Mouse (Mus musculus) liver, adult 2 months (tissue): Measurements from ENCODE around the gene Rap1gap2. TPM values are rescaled to one million over a fixed set of nuclear protein-coding genes. Genes with fewer than 3 reads are reported as not detected.

Experiments used
- DNase-seq: peaks from one replicate; pipeline ENCODE4 v3.0.0-alpha.2; 2011; ENCODE audit warnings: low read depth, low spot score; ENCODE audit errors: extremely low read depth
- H3K27ac ChIP-seq: fragments of 200-500 bp; replicated peaks from 2 replicates; pipeline ENCODE4 v1.5.1; 2012; ENCODE audit warnings: low read depth, mild to moderate bottlenecking, control low read depth, inconsistent platforms, low read length; ENCODE audit not compliant: insufficient read depth
- H3K27me3 ChIP-seq: fragments of 200-500 bp; 2 replicates; pipeline ENCODE4 v1.6.1; 2012; ENCODE audit warnings: mild to moderate bottlenecking, moderate library complexity, low read length, inconsistent platforms; ENCODE audit not compliant: control insufficient read depth, insufficient read depth
- H3K36me3 ChIP-seq: fragments of 200-500 bp; 2 replicates; pipeline ENCODE4 v1.6.1; 2012; ENCODE audit warnings: low read length, inconsistent platforms; ENCODE audit not compliant: control insufficient read depth, insufficient read depth
- H3K4me1 ChIP-seq: fragments of 200-500 bp; 2 replicates; pipeline ENCODE4 v1.6.1; 2011; ENCODE audit warnings: low read length; ENCODE audit not compliant: control insufficient read depth, insufficient read depth
- H3K4me3 ChIP-seq: fragments of 200-500 bp; 2 replicates; pipeline ENCODE4 v1.5.1; 2011; ENCODE audit warnings: low read depth, mild to moderate bottlenecking, control low read depth, low read length, moderate library complexity; ENCODE audit not compliant: insufficient read depth
- H3K79me2 ChIP-seq: fragments of 200-500 bp; 2 replicates; pipeline ENCODE4 v1.6.1; 2012; ENCODE audit warnings: inconsistent platforms, mild to moderate bottlenecking, low read length, moderate library complexity; ENCODE audit not compliant: control insufficient read depth, insufficient read depth
- H3K9ac ChIP-seq: fragments of 200-500 bp; 2 replicates; pipeline ENCODE4 v1.6.1; 2012; ENCODE audit warnings: low read depth, mild to moderate bottlenecking, control low read depth, inconsistent platforms, low read length
- CTCF ChIP-seq: fragments of 200-500 bp; IDR thresholded peaks from 2 replicates; pipeline ENCODE4 v1.5.1; 2011; ENCODE audit warnings: low read depth, low read length, control low read depth
- POLR2A ChIP-seq: fragments of 200-500 bp; IDR thresholded peaks from 2 replicates; pipeline ENCODE4 v1.6.1; 2011; ENCODE audit warnings: low read length, control low read depth; ENCODE audit not compliant: insufficient read depth; ENCODE audit errors: extremely low read depth
- WGBS: fragments of 180-500 bp; shearing (Covaris S2); methylation state at CpG from one replicate; pipeline ENCODE4 v1.1.7; 2018; 5-methylcytosine and 5-hydroxymethylcytosine counted together
- polyA plus RNA-seq: library from polyadenylated mRNA; depleted of rRNA; stranded (reverse); fragments of >200 nt; gene quantifications from 2 replicates; pipeline ENCODE4 v1.2.3, GENCODE M21; 2012
- total RNA-seq: library from RNA; depleted of rRNA; stranded (reverse); fragments of >200 nt; gene quantifications from 2 replicates; pipeline ENCODE4 v1.2.3, GENCODE M21; 2014

The Rap1gap2 gene
- total and polyA plus RNA-seq, 2 experiments = 0.46 to 0.48 TPM

- Histone ChIP-seq H3K4me3 (no peak overlapping the region), H3K9ac (no peak overlapping the region), H3K36me3 (no peaks in the 10 kb centered on the region), H3K79me2 (no peaks in the 10 kb centered on the region), H3K27ac (no peak overlapping the region), H3K4me1 (no peaks in the 10 kb centered on the region), H3K27me3 (no peaks in the 10 kb centered on the region)
- no peak for DNase-seq
- WGBS = 79% methylated on average over 9 of the region's 9 CpGs
- TF ChIP-seq CTCF (no peak), POLR2A (no peak)
Observed at GRCm38 (mm10) chr11:74555716-74556374, 54.9 kb downstream of the Rap1gap2 start.

- Histone ChIP-seq H3K36me3 (no peaks in the 10 kb centered on the region), H3K27me3 (no peaks in the 10 kb centered on the region), H3K79me2 (no peaks in the 10 kb centered on the region), H3K27ac (no peak overlapping the region), H3K4me1 (no peaks in the 10 kb centered on the region), H3K4me3 (no peak overlapping the region), H3K9ac (no peak overlapping the region)
- no peak for DNase-seq
- no peak for TF ChIP-seq POLR2A
- TF ChIP-seq CTCF = no peak
- WGBS = 69% methylated on average over 15 of the region's 15 CpGs
Observed at GRCm38 (mm10) chr11:74554683-74555341, 55.9 kb downstream of the Rap1gap2 start.

- Histone ChIP-seq H3K4me3 (no peak overlapping the region), H3K27ac (no peak overlapping the region), H3K27me3 (no peaks in the 10 kb centered on the region), H3K4me1 (no peaks in the 10 kb centered on the region; the same call in 1 of the 2 replicates), H3K9ac (no peak overlapping the region), H3K79me2 (no peaks in the 10 kb centered on the region), H3K36me3 (no peaks in the 10 kb centered on the region)
- TF ChIP-seq CTCF = no peak
- TF ChIP-seq POLR2A = no peak
- WGBS = 63% methylated on average over 6 of the region's 6 CpGs
- DNase-seq = no peak
Observed at GRCm38 (mm10) chr11:74551568-74551967, 59.1 kb downstream of the Rap1gap2 start.

GRCm38 (mm10) chr11:74550615-74551102 lies 60.1 kb downstream of the Rap1gap2 start:
- Histone ChIP-seq H3K4me1 (no peaks in the 10 kb centered on the region; the same call in 1 of the 2 replicates), H3K9ac (no peak overlapping the region), H3K79me2 (no peaks in the 10 kb centered on the region), H3K36me3 (no peaks in the 10 kb centered on the region), H3K4me3 (no peak overlapping the region), H3K27me3 (no peaks in the 10 kb centered on the region), H3K27ac (no peak overlapping the region)
- peak; percentile 45 for DNase-seq
- TF ChIP-seq POLR2A (no peak), CTCF (no peak)
- WGBS = 47% methylated on average over 5 of the region's 5 CpGs

- no peak for TF ChIP-seq POLR2A
- no peak for TF ChIP-seq CTCF
- H3K9ac ChIP-seq = no peak overlapping the region
- no peaks in the 10 kb centered on the region for H3K27me3 ChIP-seq
- DNase-seq = no peak
- no peaks in the 10 kb centered on the region for H3K79me2 ChIP-seq
- H3K27ac ChIP-seq = no peak overlapping the region
- H3K4me1 ChIP-seq = no peaks in the 10 kb centered on the region; the same call in 1 of the 2 replicates
- no peaks in the 10 kb centered on the region for H3K36me3 ChIP-seq
- no peak overlapping the region for H3K4me3 ChIP-seq
- 34% methylated on average over 7 of the region's 7 CpGs for WGBS
Observed at GRCm38 (mm10) chr11:74548781-74549382, 61.8 kb downstream of the Rap1gap2 start.
